Mouse (Mus musculus): ENCODE results near the gene Zmym6.

DNA sequence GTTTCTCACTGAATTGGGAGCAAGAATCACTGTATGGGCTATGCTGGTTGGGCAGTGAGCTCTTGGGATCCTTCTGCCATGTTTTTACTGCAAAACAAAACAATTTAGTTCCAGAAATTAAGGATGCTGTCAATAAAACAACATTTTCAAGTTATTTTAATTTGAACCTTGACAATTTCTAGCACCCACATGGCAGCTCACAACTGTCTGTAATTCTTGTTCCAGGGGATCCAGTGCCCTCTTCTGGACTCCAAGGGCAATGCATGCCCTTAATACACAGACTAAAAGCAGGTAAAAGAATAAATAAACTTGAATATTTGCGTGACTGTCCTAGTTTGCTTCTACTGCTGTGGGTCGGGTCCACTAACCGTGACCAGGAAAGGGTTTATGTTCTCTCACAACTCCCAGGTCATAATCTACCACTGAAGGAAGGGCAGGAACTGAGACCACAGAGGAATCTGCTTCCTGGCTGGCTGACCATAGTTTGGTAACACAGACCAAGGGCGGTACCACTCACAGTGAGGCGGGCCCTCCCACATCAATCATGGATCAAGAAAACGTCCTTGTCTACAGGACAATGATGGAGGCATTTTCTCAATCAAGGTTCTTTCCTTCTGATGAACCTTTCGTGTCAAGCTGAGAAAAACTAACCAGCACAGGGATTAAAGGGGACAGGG, 22.5 kb upstream of the Zmym6 start:
- TF ChIP-seq CTCF (conservative IDR thresholded peaks at IDR 0.05; ENCODE audit: low read length) (peak; percentile 90), POU5F1 (IDR thresholded peaks at IDR 0.05; ENCODE audit: borderline replicate concordance, low read length) (no peak)
